Mouse (Mus musculus) G1E (cell line): ENCODE results near the gene Entpd3.

Experiments used
- CTCF ChIP-seq: IDR thresholded peaks from 2 replicates; pipeline ENCODE4 v1.5.1; 2012; ENCODE audit warnings: low read depth, low read length, inconsistent platforms, mixed read lengths
- GATA1 ChIP-seq: IDR thresholded peaks from 2 replicates; pipeline ENCODE4 v1.6.1; 2012; ENCODE audit warnings: borderline replicate concordance, low read length, inconsistent platforms, mixed read lengths
- POLR2AphosphoS5 ChIP-seq: IDR thresholded peaks from 2 replicates; pipeline ENCODE4 v1.6.1; 2012; ENCODE audit warnings: low read depth, low read length, inconsistent platforms; ENCODE audit not compliant: insufficient replicate concordance
- TAL1 ChIP-seq: conservative IDR thresholded peaks from 2 replicates; pipeline ENCODE4 v1.6.1; 2012; ENCODE audit warnings: low read depth, low read length, inconsistent platforms, mixed read lengths

GRCm38 (mm10) chr9:120493781-120494180 is 45.8 kb upstream of the Entpd3 start:
- TF ChIP-seq CTCF (no peak), POLR2AphosphoS5 (no peak), TAL1 (no peak), GATA1 (no peak)
